Mouse (Mus musculus) spleen, postnatal 4 days (tissue): Measurements from ENCODE around the gene Entpd7.

Source experiments
- DNase-seq, 2 experiments: peaks; one replicate each; pipeline ENCODE4 v3.0.0; 2022; ENCODE audit warnings: low spot score in 2 of 2

Gene Entpd7

GRCm38 (mm10) chr19:43771499-43771969, 82.1 kb downstream of the Entpd7 start:
- no peak for DNase-seq

- DNase-seq = no peak
Observed at GRCm38 (mm10) chr19:43772311-43772710, 82.8 kb downstream of the Entpd7 start.

GRCm38 (mm10) chr19:43775433-43775832, 86.0 kb downstream of the Entpd7 start:
- no peak for DNase-seq

- no peak for DNase-seq
Observed at GRCm38 (mm10) chr19:43776561-43776960, 87.1 kb downstream of the Entpd7 start.

- no peak for DNase-seq
Observed at GRCm38 (mm10) chr19:43777308-43777707, 87.8 kb downstream of the Entpd7 start.

- no peak for DNase-seq
Observed at GRCm38 (mm10) chr19:43780391-43780790, 90.9 kb downstream of the Entpd7 start.

GRCm38 (mm10) chr19:43781980-43782379, 92.5 kb downstream of the Entpd7 start, which contains the start of gene Abcc2:
TSS of gene Abcc2 (plus strand) at chr19:43782192.
- DNase-seq = no peak
